Mouse (Mus musculus): ENCODE data around the gene Matn3.
A peak's percentile ranks its signal among the peaks of the same experiment; 100 is the strongest.

Gene Matn3

DNA sequence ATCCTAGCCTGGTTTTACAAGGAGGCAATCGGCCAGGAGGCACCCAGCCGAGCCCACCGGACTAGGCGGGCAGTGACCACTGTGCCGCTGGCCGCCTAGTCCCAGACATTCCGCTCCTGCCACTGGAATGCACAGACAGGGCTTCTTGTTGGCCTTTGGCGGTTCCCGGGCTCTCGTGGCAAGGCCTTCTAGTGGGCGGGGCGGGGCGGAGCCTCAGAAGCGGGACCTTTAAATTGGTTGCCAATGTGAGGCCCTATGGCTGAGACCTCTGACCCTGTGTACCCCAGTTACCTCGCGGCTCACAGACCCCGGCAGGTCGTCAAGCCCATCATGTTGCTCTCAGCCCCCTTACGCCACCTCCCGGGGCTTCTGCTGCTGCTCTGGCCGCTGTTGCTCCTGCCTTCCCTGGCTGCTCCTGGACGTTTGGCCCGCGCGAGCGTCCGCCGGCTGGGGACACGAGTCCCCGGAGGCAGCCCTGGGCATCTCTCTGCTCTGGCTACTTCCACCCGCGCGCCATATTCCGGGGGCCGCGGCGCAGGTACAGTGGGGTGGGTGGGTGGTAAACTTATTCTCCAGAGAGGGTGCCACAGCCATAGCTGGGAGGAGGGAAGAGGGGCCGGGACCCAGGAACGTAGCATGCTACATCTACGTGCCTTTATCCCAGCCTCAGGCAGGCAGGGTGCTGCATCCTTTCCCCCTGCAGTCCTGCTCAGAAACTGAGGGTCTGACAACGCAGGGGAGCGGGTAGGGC lies at the start of gene Matn3:
Gene Matn3, plus strand, starts transcription at position 216 of the 751 bp plus-strand sequence.
- peak; percentile 88 to 89 for DNase-seq

DNA sequence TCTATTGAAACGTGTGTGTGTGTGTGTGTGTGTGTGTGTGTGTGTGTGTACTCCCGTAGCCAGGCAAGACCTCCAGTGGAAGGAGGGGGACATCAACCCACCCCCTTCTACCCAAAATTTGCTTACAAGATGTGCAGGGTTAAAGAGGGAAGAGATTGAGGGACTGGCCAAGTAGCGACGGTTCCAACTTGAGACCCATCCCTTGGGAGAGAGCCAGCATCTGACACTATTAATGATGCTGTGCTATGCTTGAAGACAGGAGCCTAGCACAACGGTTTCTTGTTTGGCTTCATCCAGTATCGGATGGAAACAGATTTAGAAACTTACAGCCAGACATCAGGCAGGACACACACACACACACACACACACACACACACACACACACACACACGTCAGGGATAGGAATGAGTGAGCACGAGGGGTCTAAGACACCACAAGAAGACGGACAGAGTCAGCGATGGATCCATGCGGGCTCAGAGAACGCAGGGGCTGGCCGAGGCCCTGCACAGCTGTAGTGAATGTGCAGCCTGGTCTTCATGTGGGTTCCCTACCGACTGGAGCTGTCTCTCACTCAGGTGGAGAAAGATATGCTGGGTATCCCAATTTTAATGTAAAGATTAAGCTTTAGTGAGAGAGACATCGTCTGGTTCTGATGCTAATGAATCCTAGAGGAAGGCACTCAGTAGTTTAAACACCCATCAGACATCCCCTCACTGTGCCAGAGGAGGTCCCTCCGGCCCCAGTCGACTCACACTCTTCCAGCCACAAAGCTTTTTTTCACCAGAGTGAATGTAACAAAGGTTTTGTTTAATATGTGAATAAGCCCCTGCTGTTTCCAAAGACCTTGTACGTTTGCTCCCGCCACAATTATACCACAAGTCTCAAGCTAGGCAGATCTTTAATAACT lies 48.6 kb upstream of the Matn3 start:
- DNase-seq, result no peak

DNA sequence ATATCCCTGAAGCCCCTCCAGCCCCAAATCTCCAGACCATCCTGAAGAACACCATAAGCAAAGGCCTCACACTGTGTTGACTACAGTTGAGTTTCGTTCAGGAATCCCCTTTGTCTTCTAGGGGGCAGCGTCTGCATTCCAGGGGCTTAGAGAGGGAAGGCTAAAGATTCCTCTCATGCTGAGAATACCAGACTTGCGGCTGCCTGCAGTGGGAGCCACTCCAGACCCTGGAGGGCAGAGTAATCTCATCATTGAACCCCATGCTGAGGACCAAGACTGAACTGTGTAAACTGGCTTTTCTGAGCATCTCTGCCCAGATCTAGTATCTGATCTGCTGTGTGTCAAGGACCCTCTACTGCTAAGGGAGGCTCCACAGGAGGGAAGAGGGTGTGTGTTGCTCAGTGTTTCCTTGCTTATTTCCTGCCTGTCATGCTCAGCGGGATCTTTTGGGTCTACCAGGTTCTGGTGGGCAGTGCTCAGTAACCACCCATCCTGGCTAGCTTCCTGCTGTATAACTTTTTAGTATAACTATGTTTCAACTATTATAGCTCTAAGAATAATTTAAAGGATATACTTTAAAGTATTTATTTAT lies 47.5 kb upstream of the Matn3 start:
- DNase-seq, result no peak

DNA sequence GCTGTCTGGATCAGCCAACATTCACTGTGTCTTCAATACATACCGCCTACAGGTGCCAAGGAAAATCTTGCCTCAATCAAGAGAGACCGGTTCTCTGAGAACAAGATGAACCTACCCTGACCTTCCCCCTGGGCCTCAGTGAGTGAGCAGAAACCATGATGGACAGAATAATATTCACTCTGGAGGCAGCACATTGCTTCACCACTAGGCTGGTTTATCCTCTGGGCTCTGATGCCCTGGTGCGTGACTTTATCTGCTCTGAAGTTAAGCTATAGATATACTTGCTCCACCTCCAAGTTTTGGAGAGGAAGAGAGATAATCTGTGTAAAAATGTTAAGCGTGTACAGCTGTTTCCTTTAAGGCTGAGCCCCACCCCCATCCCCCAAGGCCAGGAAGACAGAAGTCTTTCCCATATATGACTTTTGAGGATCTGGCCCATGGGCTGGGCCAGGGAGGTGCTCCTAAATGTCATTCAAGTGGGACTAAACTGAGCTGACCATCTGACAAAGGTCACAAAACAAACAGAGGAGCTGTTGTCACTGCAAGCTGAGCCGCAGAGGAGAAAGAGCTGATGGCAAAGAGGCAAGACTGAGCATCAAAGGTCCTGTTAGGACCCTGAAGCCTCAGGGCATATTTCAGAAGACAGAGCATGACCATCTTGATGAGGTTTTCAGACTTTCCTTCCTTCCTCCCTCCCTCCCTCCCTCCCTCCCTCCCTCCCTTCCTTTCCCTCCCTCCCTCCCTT lies 46.6 kb upstream of the Matn3 start:
- DNase-seq, result peak; percentile 67 to 76

DNA sequence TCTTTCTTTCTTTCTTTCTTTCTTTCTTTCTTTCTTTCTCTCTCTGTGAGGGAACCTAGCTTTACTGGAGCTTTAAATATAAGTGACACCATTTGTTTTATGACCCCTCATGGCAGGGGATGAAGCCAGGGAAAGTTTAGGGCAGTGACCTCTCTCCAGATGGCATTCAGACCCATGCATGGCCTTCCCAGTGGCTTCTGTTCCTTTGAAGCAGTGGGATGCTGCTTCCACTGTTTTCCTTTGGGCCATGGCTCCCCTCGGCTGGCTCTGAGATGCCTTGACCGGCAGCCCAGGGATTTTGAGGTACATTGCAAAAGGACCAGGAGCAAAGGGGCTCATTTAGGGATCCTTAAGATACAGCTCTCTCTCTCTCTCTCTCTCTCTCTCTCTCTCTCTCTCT lies 45.8 kb upstream of the Matn3 start:
- no peak for DNase-seq

DNA sequence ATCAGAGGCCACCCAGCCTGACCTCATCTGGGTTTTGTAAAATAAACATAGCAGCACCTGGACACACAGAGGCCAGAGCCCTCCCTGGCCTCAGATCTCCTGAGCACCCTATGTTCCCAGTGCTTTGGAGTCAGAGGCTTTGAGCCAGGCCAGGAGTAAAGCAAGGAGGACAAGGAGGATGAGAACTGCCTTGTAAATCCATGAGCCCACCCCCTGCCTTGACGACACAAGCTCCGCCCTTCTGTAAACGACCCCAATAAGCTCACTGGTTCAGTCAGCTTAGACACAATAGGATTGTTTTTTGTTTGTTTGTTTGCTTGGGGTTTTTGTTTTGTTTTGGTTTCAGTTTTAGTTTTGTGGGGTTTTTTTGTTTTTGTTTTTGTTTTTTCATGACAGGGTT lies 45.2 kb upstream of the Matn3 start:
- DNase-seq, result no peak

DNA sequence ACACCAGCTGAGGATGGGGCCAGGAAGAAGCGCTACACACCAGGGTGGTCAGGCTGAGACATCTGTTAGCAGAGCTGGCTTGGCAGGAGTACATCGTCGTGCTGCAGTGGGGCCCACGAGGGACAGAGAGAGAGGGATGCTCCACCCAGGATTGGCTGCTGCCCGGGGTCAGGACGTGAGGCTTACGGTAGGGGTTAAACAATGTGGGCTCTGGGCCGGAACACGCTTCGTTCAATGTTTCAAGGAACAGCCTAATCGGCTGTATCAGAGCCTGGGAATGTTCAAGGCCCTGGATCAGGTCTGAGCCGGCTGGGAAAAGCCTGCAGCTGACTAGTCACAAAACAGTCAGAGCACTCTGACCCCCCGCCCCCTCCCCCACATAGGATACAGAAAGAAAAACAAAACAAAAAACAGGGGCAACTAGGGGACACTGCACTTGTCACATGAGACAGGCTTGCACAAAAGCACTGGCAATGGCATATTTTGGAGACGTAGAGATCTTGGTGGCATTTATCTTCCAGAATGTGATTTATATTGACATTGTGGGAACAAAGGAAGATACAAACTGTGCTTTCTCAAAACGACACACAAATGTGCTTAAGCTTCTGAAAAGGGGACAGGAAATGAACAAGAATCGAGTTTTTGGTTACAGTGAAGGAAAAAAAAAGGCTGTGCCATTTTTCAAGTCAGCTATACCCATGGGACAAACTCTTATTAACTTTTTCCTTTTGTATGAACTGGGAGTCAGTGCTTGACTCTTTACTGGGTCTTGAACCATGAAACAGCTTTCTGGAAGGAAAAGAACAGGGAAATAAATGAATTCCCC lies 34.7 kb upstream of the Matn3 start:
- DNase-seq, result peak; percentile 56 to 84

DNA sequence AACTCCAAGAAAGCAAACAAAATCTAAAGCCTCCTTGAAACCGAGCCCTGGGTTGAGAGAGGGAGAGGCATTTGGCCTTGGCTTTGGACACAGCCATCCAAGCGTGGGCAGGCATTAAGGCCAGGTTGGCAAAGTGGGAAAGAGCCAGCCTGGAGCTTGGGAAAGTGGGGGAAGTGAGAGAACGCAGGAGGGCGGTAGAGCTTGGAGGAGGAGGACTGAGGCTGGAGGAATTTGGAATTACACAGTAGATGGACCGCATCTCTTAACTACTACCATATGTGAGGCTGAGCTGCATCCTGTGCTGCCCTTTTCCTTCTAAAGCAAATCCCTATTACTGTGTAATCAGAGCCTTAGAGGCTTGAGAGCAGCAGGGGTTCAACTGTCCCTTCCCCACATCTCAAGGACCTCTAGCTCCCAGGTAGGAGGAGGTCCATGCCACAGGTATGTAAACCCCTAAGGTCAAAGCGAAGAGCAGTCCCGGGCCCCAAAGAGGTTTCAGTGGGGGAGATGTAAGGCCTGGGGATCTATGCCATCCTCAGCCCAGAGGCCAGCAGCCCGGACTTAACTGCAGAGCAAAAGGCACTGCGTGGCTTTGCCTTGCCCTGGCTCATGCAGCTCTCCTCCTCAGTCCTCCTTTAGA lies 33.9 kb upstream of the Matn3 start:
- DNase-seq, result peak in 1 of 2 experiments; percentile 59

DNA sequence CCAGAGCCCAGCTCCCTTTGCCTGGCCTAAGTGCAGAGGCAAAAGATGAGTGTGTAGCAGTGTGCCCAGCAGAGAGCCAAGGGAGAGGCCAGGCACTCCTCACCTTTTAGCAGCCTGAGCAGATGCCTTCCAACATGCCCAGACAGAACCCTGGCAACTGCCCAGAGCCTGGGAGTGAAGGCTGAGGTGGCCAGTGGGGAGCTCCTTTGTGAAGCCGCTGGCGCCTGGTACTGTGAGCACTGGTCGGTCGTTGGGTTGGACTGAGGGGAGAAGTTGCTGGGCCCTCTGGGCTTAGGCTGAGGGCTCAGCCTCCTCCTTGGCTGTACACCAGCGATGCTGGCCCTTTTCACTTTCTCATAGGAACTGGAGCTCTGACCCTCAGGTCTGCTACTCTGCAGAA lies 31.4 kb upstream of the Matn3 start:
- DNase-seq, result peak; percentile 50 to 62

DNA sequence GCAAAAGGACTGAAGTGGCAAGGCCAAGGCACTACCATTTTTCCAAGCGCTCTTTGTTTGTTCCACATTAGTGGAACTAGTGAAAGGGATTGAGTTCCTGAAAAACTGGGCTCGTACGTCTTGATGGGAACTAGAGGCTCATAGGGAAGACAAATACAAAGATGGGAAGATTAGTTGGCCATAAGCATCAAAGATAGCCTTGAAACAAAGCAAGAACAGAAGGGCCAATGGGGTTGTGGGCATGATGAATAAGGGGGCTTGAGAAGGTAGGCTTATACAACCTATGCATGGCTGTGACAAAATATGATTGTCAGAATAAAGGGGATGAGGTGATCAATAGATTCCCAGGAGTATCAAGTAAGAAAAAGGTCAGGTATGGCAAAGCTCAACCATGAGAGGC lies 28.5 kb upstream of the Matn3 start:
- no peak for DNase-seq

DNA sequence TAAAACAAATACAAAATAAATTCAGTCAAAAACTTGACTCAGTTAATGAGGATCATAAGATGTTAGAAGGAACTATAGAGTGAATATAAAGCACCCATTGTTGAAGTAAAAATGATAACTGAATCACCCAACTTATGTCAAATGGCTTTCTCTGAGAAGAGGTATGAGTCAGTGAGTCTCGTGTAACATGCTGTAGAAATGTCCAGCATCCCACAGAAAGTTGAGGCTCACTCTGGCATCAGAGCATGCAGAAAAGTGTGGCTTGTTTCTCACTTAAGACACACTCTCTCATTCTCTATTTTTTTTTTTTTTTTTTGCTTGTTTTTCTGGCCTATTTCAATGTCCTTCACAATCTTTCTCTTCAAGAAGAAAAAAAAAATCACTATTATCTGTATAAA lies 26.7 kb upstream of the Matn3 start:
- no peak for DNase-seq

DNA sequence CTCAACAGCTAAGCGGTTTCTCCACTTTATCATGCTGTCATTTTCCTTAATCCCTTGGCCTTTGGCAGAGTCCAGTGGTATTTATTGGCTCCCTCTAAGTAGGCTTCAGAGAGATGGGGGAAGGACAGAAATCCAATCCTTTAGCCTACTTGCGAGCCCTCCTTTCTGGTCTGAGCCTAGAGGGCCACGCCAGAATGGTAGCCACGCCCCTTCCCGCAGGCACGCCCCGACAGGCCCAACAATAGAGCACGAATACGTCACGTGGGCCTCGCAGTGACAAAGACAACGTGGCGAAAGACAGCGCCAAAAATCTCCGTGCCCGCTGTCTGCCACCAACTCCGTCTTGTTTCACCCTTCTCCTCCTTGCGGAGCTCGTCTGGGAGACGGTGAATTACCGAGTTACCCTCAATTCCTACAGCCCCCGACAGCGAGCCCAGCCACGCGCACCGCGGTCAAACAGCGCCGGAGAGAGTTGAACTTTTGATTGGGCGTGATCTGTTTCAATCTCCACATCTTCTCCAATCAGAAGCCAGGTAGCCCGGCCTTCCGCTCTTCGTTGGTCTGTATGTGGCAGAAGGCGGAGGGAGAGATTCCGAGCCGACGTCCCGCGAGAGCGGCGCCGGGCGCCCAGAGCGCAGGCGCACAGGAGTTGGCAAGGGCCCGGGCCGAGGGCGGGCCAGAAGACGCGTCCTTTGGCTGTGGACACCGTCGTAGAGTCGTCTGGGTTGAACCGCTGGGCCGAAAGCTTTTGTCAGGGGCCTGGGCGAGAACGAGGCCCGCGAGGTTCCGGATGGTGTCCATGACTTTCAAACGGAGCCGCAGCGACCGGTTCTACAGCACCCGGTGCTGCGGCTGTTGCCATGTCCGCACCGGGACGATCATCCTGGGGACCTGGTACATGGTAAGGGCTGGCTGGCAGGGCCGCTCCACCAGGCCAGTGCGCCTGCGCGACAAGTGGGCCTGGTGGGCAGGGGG lies 26.0 kb upstream of the Matn3 start, which contains the start of gene Laptm4a:
Gene Laptm4a, plus strand, starts transcription at position 271 of the 975 bp plus-strand sequence.
- peak; percentile 97 to 99 for DNase-seq

DNA sequence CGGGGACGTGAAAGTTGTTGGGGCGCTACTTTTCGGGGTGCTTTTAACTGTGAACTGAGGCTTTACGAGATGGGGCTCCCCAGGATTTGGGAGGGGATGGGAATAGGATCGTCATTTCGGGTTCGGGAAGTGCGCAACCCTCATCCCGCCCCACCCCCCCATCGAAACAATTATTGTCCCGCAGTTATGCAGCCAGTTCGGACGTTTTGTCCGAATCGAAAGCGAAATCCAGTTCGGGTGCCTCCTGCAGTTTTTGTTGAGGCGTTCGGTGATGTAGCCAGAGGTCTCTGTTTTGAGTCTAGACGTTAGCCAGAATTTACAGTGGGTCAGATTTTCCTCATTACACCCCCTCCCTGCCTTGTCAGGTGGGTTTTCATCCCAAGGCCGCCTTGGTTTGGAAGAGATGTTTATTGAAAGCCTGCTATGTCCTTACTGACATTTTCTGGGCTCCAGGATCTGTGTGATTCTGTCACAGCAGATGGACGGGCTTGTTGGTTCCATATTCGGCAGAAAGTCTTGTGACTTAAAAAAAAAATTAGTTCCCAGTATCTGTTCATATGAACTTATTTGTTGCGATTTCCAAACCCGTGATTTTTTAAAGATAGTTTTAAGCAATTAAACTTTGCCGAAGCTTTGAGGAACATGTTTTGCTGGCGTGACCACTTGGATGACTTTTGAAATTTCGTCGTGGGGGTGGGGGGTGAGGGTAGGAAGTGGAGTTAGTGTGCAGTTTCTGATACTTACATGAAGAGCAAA lies 25.2 kb upstream of the Matn3 start:
- no peak for DNase-seq

DNA sequence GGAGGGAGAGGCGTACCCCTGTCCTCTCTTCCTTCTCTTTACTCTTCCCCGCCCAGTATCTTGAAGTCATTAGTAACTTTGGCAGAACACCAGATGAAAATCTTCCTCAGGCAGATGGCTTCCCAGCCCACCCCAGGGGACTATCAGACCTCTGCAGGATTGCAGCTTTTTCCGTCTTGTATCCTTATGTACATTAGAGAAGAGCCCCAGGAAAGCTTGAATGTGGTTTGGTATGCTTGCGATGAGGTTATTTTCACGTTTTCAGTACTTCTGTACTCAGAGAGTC lies 24.7 kb upstream of the Matn3 start:
- DNase-seq, result no peak

DNA sequence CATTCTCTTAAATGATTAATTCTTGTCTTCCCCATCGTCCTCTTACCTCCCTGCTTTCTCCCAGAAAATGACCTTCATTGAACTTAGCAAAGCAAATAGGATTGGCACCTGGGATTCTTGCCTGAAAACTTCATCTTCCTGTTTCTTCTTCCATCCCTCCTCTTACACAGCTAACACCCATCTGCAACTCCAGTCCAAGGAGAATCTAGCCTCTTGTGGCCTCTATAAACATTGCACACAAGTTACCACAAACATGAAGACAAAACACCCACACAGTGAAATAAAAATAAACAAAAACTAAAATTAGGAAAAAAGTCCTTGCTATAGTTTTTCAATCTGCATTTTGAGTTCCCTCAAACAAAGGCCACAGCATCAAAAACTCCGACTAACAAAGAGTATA lies 24.1 kb upstream of the Matn3 start:
- no peak for DNase-seq

DNA sequence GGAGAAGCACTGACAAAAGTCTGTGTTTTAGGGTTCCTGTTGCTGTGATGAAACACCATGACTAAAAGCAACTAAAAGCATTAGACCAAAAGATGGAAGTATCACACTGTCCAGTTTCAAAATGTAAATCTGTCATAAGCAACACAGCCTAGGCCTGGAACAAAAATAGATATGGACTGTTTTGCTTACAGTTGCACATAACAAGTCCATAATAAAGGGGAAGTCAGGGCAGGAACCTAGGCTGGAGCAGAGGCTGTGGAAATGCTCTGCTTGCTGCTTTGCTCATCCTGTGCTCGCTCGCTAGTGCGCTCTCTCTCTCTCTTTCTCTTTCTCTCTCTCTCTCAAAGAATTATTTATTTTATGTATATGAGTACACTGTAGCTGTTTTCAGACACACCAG lies 20.1 kb upstream of the Matn3 start:
- DNase-seq, result no peak

DNA sequence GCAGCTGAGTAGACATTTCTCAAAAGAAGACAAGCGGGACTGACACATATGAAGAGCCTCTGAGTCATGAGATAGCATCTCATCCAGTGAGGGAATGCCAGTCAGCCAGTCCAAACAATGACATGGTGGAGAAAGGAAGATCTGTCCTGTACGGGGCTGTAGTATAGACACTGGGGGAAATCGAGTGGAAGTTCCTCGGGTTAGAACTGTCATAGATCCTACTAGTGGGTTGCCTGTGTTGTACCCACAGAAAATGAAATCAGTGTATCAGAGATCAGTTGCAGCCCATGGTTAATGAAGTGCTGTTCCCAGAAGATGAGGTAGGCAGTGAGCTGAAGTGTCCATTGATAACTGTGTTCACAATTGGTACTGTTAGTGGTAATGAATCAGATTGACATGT lies 19.0 kb upstream of the Matn3 start:
- no peak for DNase-seq

DNA sequence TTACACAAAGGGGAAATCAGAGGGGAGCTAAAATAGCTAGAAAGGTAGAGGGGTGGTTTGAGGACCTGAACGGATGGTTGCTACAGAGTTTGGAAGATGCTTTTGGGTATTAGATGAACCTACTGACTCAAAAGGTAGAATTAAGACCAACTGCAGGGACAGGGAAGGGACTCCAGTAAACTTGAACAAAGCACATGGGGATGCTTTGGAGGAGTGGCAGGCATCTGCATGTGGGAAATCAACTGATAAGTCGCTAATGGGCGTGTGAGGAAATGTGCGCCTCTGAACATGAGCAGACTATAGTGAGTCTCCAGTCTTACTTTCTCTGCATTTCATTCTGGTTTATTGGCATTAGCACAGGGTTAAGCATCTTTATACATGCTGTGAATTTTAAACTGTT lies 16.6 kb upstream of the Matn3 start:
- DNase-seq, result no peak

DNA sequence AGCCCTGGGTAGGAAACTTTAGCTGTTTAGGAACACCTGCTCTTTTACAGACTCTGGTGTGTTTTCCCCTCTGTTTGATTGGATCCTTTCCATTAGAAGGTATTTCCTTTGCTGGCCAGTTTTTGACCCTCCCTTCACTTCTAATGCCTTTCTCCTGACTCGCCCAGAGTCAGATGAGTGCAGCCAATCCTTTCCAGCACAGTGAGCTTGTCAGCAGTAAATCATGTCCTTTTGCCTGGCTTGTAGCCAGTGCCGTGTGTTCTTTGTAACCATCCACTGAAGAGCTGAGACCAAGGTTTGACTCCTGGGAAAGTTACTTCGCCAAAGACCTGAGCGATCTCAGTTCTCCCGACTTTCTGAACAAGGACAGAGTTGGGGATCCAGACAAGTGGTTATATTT lies 12.4 kb upstream of the Matn3 start:
- peak; percentile 87 to 91 for DNase-seq

DNA sequence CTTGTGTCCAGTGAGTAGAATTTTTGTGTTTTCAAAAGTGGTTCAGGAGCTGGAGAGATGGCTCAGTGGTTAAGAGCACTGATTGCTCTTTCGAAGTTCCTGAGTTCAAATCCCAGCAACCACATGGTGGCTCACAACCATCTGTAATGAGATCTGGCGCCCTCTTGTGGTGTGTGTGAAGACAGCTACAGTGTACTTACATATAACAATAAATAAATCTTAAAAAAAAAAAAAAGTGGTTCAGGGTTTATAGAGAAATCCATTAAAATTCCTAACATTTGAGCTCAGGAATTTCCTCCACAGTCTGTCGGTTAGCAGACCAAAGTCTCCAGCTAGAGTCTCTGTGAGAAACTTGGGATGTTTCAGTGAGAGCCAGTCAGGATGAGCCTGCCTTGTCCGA lies 11.5 kb upstream of the Matn3 start:
- peak in 1 of 2 experiments; percentile 42 for DNase-seq

Measured in kidney, postnatal 25 days (tissue).